Mouse (Mus musculus) embryo, embryonic 11 days (tissue): ENCODE results near the gene Tef.
A peak's percentile ranks its signal among the peaks of the same experiment; 100 is the strongest.

Experiments used
- DNase-seq: peaks from one replicate; pipeline ENCODE4 v3.0.0-alpha.2; 2015

Tef gene

DNA sequence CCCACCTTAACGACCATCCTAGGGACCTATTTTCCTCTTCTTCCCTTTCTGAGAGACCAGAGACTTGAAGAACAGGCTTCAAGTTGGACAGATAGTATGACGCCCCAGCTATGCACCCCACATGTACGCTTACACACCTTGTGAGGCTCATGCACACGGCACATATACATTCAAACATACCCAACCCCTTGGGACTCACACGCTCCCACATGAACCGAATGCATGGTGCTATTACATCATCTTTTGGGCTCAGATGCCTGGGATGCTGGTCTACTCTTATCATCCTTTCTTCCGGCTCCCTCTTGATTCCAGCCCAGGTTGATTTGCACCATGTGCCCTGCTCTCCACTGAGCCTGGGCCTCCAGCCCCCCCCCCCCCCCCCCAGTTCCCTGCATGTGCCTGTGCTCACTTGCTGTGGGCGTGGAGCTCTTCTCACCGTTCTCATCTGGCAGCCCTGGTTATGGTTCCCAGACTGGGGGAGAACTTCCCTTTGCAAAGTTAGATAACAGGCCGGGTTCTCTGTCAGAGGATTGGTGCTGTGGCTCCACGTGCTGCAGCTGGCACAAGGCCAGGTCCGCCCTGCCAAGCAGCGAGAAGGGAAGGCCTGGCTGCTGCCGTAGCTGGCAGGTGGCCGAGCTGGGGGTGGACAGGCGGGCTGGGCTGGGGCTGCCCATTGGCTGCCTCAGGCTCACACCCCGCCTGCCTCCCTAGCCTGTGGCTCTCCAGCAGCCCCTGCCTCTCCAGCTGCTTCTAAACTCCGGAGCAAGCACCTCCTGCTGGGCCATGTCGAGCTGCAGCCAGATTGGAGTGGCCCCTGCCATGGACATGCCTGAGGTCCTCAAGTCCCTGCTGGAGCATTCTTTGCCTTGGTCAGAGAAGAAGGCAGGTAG is at the start of gene Tef:
Gene Tef (plus strand): TSS at position 421 of the 890 bp plus-strand sequence.
- DNase-seq = peak; percentile 87

DNA sequence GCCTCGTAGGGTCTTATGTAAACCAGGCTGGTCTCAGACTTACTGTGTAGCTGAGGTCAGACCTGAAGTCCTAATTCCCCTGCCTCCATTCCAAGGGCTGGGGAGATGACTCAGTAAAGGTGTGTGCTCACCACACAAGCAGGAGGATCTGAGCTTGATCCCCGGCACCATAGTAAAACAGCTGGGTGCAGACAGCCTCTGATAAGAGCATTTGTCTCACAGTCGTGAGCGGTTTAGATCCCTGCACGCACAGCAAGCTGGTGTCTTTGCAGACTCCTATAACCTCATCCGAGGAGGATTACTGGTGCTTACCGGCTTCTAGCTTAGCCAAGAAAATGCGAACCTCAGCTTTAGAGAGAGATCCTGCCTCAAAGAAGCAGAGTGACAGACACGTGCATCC is 48.6 kb upstream of the Tef start:
- no peak for DNase-seq

- DNase-seq = no peak
Measured at GRCm38 (mm10) chr15:81758701-81759100, 43.5 kb upstream of the Tef start.

GRCm38 (mm10) chr15:81759542-81759941 is 42.7 kb upstream of the Tef start:
- DNase-seq = no peak

DNA sequence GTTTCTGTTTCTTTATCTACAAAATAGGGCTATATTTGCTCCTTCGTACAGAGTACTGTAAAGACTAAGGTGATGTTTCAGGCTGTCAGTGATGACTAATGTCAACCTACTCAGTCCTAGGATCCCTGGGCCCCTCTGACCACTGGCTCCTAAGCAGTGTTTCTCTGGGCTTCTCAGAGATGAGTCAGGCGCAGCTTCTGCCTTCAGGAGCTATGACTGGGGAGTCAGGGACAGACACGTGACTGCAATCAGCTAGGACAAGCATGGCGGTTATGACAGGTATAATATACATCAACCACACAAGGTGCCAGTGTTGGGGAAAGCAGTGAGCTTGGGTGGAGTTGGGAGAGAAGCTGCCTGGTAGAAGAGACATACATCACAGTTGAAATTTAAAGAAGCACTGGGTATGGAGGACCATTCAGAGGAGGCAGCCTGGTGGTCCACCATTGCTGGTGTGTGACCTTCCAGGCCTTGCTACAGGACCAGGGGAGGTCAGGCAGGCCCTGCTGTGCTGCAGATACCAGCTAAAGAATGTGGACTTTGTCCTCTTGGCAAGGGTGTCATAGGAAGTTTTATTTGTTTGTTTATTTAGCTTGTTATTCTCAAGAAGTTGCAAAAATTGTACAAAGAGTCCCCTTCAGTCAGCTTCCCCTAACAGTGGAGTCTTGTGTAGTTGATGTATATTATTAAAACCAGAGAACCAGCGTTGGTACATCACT is 41.7 kb upstream of the Tef start:
- no peak for DNase-seq

DNA sequence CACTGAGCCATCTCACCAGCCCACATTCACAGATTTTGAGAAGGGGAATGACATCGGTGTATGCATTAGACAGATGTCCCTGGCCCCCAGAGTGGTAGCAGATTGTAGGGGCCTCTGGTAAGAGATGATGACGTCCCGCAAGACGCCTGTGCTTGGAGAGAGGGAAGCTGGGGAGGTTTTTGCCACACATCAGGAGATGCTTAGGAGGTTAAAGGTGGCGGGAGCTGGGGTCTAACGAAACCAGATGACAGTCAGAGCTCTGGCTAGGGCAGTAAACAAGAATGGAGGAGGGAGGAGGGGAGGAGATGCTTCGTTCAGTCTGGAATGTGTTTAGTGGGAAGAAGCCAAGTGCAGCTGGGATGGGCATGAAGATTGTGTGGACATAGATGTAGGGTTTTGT is 40.8 kb upstream of the Tef start:
- DNase-seq = peak; percentile 39

DNA sequence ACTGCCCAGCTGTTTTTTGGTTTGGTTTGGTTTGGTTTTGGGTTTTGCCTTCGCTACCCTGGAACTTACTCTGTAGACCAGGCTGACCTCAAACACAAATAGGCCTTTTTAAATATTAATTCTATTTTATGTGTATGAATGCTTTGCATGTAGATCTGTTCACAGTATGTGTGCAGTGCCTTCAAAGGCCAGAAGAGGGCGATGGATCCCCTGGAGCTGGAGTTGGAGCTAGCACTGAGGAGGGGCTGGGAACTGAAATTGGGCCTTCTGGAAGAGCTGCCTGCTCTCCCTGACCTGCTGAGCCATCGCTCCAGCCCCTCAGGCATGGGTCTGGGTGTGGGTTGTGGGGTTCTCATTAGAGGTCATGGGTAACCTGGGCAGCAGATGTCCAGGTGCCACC is 40.3 kb upstream of the Tef start:
- no peak for DNase-seq

- DNase-seq = no peak
Measured at GRCm38 (mm10) chr15:81764573-81764972, 37.6 kb upstream of the Tef start.

GRCm38 (mm10) chr15:81765651-81766050 is 36.6 kb upstream of the Tef start:
- no peak for DNase-seq

GRCm38 (mm10) chr15:81766439-81766838 is 35.8 kb upstream of the Tef start:
- no peak for DNase-seq

DNA sequence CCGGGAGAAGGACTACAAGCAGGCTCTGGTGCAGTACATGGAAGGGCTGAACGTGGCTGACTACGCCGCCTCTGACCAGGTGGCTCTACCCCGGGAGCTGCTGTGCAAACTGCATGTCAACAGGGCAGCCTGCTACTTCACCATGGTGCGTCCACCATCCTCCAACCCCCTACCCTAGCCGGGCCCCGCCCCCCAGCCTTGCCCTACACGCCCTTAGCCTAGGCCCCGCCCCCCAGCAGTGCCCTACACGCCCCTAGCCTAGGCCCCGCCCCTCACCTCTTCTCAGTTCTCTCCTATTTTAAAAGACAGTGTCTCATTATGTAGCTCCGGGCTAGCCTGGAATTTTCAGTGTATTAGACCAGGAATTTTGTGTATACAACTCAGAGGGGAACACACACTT is 33.2 kb upstream of the Tef start:
- peak; percentile 41 for DNase-seq

DNA sequence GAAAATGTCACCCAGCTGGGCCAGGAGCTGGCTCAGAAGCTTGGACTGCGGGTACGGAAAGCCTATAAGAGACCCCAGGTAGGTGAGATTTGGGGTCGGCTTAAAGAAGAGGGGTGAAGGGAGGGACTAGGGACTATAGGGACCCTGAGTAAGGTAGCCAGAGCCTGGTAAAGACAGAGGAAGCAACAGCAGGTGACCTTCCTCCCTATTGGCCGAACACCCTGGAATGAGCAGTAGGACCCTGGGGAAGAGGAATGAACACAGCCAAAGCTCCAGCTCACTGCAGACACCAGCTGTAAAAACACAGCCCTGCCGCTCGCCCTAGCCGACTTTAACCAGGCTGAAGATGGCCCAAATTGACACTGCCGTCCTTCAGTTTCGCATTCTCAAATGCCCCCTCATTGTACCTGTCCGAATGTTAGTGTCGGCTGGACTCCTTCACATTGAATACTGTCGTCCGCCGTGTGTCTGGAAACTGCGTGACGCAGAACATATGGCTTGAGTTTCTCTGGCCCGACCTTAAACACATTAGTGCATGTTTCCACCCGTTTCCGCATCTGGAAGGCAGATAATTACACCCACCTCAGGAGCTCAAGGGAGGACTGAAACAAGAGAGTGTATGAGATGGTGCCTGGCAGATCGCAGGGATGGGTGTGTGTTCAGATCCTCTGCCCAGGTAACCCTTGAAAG is 29.6 kb upstream of the Tef start:
- peak; percentile 43 for DNase-seq

GRCm38 (mm10) chr15:81774505-81775171 is 27.6 kb upstream of the Tef start:
- no peak for DNase-seq

DNA sequence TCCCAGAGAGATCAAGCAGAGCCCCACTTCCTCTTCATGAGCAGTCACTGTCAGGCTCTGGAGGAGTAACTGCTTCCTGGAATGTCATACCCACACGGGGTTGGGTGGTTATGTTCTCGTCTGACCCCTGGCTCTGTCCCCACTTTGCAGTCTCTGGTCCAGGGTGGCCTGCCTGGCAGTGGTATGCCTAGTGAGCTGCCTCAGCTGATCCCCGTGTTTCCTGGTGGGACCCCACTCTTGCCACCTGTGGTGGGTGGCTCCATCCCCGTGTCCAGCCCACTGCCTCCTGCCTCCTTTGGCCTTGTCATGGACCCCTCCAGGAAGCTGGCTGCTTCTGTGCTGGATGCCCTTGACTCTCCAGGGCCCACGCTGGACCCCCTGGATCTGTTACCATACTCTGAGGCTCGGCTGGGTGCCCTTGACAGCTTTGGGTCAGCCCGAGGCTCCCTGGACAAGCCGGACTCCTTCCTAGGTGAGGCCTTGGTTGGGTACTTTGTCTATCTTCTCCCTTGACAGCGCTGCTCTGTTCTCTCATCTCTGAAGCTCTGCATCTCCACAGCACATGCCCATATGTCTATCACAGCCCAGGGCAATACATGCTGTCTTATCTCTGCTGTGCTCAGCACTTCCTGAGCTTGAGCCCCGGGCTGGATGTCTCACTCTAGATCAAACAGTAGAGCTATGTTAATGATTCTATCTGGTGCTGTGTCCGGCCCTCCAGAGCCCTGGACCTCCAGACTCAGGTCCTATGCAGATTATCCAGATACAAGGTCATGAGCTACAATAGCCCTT is 25.4 kb upstream of the Tef start:
- no peak for DNase-seq

- DNase-seq = no peak
Measured at GRCm38 (mm10) chr15:81781816-81782215, 20.4 kb upstream of the Tef start.

DNA sequence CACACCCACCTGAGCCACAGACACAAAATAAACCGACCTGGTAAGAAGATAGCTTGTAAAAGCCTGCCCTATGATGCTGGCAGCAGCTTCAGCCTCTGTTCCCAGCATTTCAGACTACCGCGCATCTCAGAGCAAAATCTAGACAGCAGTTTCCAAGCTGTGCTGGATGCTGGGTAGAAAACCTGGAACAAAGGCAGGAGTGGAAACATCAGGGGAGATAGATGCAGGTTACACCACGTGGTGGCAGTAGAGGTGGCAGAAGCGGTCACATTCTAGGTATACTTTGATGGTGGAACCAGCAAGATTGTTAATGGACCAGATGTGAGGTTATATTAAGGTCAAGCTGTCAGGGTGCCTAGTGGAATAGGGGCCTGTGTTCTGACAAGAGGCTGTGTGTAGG is 17.5 kb upstream of the Tef start:
- peak; percentile 35 for DNase-seq

- no peak for DNase-seq
Measured at GRCm38 (mm10) chr15:81785701-81786100, 16.5 kb upstream of the Tef start.

- no peak for DNase-seq
Measured at GRCm38 (mm10) chr15:81787525-81787924, 14.7 kb upstream of the Tef start.

- no peak for DNase-seq
Measured at GRCm38 (mm10) chr15:81792444-81792843, 9.8 kb upstream of the Tef start.

GRCm38 (mm10) chr15:81796228-81796627 is 6.0 kb upstream of the Tef start:
- peak; percentile 20 for DNase-seq

DNA sequence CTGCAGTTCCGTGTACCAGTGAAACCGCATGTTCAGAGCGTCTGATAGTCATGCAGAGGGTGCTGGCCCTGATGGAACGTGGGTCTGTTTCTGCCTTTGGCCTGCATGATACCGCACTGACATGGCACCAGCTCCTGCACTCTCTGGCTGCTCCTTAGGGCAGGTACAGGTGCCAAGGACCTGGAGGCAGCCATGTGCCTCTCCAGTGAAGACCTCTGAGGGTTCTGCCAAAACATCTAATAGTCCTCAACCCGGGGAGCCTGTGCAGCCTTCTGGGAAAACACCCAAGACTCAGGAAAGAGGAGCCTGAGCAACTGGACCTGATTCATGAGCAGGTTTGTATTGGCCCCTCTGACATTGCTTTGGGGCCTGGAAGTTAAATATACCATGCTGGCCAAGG is 4.4 kb upstream of the Tef start:
- no peak for DNase-seq

- DNase-seq = no peak
Measured at GRCm38 (mm10) chr15:81798421-81798820, 3.8 kb upstream of the Tef start.
